Mouse (Mus musculus) lung, embryonic 14.5 days (tissue): ENCODE results near the gene Nod1. TPM values are rescaled to one million over a fixed set of nuclear protein-coding genes. Genes with fewer than 3 reads are reported as not detected.

Experiments used
- ATAC-seq: fragments of 200-750 bp; cut with Nextera tagmentation; 2 replicates; pipeline ENCODE4 v1.8.0; 2017; ENCODE audit warnings: mild to moderate bottlenecking, moderate TSS enrichment, moderate library complexity; ENCODE audit not compliant: insufficient read depth
- DNase-seq: peaks from one replicate; pipeline ENCODE4 v3.0.0-alpha.2; 2015
- H3K27ac ChIP-seq: fragments of 300-500 bp; sonication (generic); 2 replicates; pipeline ENCODE4 v1.5.1; 2014; ENCODE audit warnings: low read depth, mild to moderate bottlenecking, moderate library complexity
- H3K27me3 ChIP-seq: fragments of 300-500 bp; sonication (generic); 2 replicates; pipeline ENCODE4 v1.6.1; 2014; ENCODE audit warnings: low read length, control low read depth; ENCODE audit not compliant: insufficient read depth
- H3K36me3 ChIP-seq: fragments of 300-500 bp; sonication (generic); 2 replicates; pipeline ENCODE4 v1.6.1; 2014; ENCODE audit warnings: control low read depth; ENCODE audit not compliant: insufficient read depth
- H3K4me1 ChIP-seq: fragments of 300-500 bp; sonication (generic); 2 replicates; pipeline ENCODE4 v1.6.1; 2014; ENCODE audit warnings: antibody characterized with exemption, control low read depth; ENCODE audit not compliant: insufficient read depth
- H3K4me2 ChIP-seq: fragments of 300-500 bp; sonication (generic); 2 replicates; pipeline ENCODE4 v1.6.1; 2014; ENCODE audit warnings: mild to moderate bottlenecking
- H3K4me3 ChIP-seq: fragments of 300-500 bp; sonication (generic); 2 replicates; pipeline ENCODE4 v1.5.1; 2014; ENCODE audit warnings: low read depth, low read length
- H3K9ac ChIP-seq: fragments of 300-500 bp; sonication (generic); 2 replicates; pipeline ENCODE4 v1.6.1; 2014
- H3K9me3 ChIP-seq: fragments of 300-500 bp; sonication (generic); 2 replicates; pipeline ENCODE4 v1.6.1; 2016; ENCODE audit warnings: low read depth, low read length, control low read depth
- CTCF ChIP-seq: IDR thresholded peaks from 2 replicates; pipeline ENCODE4 v1.5.1; 2016; ENCODE audit warnings: antibody characterized with exemption, low read depth
- WGBS: fragments of 180-500 bp; shearing (Covaris S2); extraction: QIAGEN DNeasy Blood & Tissue Kit; methylation state at CpG from one replicate; pipeline ENCODE4 v1.1.7; 2014; 5-methylcytosine and 5-hydroxymethylcytosine counted together
- polyA plus RNA-seq: library from polyadenylated mRNA; unstranded; fragments of >200 nt; fragmentation: Nextera tagmentation; extraction: Ambion mirVana; gene quantifications from 2 replicates; pipeline ENCODE4 v1.2.1, GENCODE M21; 2014

Gene Nod1
- polyA plus RNA-seq, 1 experiment from 2014 or later: 4.6 TPM

DNA sequence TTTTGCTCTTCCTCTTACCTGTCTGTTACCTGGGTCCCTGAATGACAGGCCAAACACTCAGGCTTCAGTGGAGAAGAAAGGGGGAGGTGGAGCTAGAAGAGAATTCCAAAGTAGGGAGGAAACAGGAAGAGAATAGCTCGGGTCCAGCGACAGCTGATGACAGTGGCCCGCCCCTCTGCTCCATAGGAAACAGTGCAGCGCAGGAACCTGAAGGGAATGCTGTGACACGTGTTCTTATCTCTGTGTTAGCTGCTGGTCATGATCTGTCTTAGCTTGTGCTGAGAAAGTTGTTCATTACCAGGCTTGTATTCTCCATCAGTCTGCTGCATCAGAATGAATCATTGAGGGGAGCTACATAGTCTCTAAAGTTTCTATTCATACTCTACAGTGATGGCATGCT, 95.6 kb downstream of the Nod1 start:
- ATAC-seq: peak; percentile 17; the same call in 1 of the 2 replicates
- no peaks in the 10 kb centered on the region for H3K27me3 ChIP-seq
- H3K9ac ChIP-seq: no peak overlapping the region
- H3K27ac ChIP-seq: no peak overlapping the region
- H3K4me1 ChIP-seq: no peaks in the 10 kb centered on the region
- no peak for TF ChIP-seq CTCF
- DNase-seq: peak; percentile 27
- H3K9me3 ChIP-seq: no peaks in the 10 kb centered on the region
- H3K36me3 ChIP-seq: no peaks in the 10 kb centered on the region
- WGBS: 20% methylated on average over 5 of the region's 5 CpGs
- no peak overlapping the region for H3K4me2 ChIP-seq
- H3K4me3 ChIP-seq: no peak overlapping the region

Other genes starting within 250 kb of the Nod1 start
- gene Znrf2, start 155.7 kb downstream of the Nod1 start, polyA plus RNA-seq: 3.2 and 3.9 TPM in 2 replicates
- 4.8 and 8.7 TPM in 2 replicates for gene Ggct, start 20.3 kb upstream of the Nod1 start, polyA plus RNA-seq
- gene Gars, start 65.4 kb upstream of the Nod1 start, polyA plus RNA-seq: 153 and 158 TPM in 2 replicates
- gene Crhr2, start 160.4 kb upstream of the Nod1 start, polyA plus RNA-seq: 0.19 TPM in 1 of 2 replicates, not detected in the other
- gene Inmt, start 202.4 kb upstream of the Nod1 start, polyA plus RNA-seq: 0.29 TPM in 1 of 2 replicates, not detected in the other
- gene Mindy4, start 230.8 kb upstream of the Nod1 start, polyA plus RNA-seq: 17.7 and 18.8 TPM in 2 replicates